Comparison of ENCODE assay signal across 16 mouse cellular contexts in the genomic region with DNA sequence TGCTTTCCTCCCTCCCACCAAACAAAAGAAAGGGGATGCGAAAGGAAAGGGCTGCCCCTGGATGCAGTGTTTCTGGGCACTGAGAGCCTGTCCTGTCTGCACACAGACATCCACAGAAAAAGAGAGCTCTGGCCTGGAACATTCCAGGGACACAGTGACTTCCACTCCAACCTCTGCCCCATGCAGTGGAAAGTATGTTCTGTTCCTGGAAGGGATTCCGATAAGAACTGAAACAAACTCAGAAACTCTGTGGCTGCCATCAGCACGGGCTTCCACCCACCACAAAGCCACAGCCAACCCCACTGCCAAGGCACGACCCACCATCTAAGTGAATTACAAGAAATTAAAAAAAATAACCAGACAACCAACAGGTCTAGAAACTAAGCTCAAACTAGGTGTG. TPM values are rescaled to one million over a fixed set of nuclear protein-coding genes. Genes with fewer than 3 reads are reported as not detected.
A peak's percentile ranks its signal among the peaks of the same experiment; 100 is the strongest.
DNase-seq lines count a peak whose midpoint lies in the region; ATAC-seq and TF ChIP-seq lines count a peak whose summit lies in the region.
"Had no signal": no experiment of that assay in that cellular context is flagged by ENCODE, and none has a peak within 500 bp of the region (broad histone marks: within the 10 kb centered on the region; RNA-seq: fewer than 3 reads in every experiment).

No protein-coding gene starts in this region.

- no peak overlapping the region for H3K4me3 ChIP-seq in CH12.LX (replicated peaks in 1 of 3; ENCODE audit: low read depth in 2 of 3, low read length in 2 of 3, poor library complexity in 1 of 3)
- H3K4me3 ChIP-seq in heart, postnatal 0 days (ENCODE audit: low read depth, low read length), result no peak overlapping the region
- H3K4me3 ChIP-seq: neural tube, embryonic 12.5 days had no signal

- no peak for TF ChIP-seq CTCF in CH12.LX (conservative IDR thresholded peaks at IDR 0.05 in 1 of 2, IDR thresholded peaks at IDR 0.05 in 1 of 2; ENCODE audit: low read depth in 2 of 2, low read length in 2 of 2)
- no peak for TF ChIP-seq CTCF in heart, postnatal 0 days (IDR thresholded peaks at IDR 0.05; ENCODE audit: low read depth)

- in situ Hi-C loops in CH12.LX (cut with MboI; ENCODE audit: low pct_ligation_motif_present, low pct_unique_long_range_greater_than_20kb, low sequenced_read_pairs), result no loop called here

- no peaks in the 10 kb centered on the region for H3K27me3 ChIP-seq in CH12.LX (replicated peaks)
- H3K27me3 ChIP-seq in heart, postnatal 0 days (ENCODE audit: control insufficient read depth, insufficient read depth, low read length), result no peaks in the 10 kb centered on the region
- H3K27me3 ChIP-seq: neural tube, embryonic 12.5 days had no signal

- no peak for TF ChIP-seq RAD21 in CH12.LX (IDR thresholded peaks at IDR 0.05; ENCODE audit: low read depth, low read length)

- peak; percentile 42 for DNase-seq in kidney, postnatal 14 days
- no peak for DNase-seq in kidney, postnatal 4 days
- DNase-seq in CH12.LX (ENCODE audit: extremely low read depth), result no peak
- DNase-seq in heart, postnatal 0 days (ENCODE audit: low spot score), result peak; percentile 63
- DNase-seq in cerebellum, adult 9-11 months, result no peak
- no peak for DNase-seq in layer of hippocampus, postnatal 36 days
- DNase-seq: adrenal gland, postnatal 10 days; cerebellum, adult 18-20 months; left cerebral cortex, postnatal 4 days; lung, postnatal 10 days; right cerebral cortex, postnatal 14 days; thymus, adult 2 months had no signal

- H3K9me3 ChIP-seq in CH12.LX (replicated peaks; ENCODE audit: low read length), result no peaks in the 10 kb centered on the region
- H3K9me3 ChIP-seq in heart, postnatal 0 days (replicated peaks; ENCODE audit: control insufficient read depth, low read length), result no peaks in the 10 kb centered on the region
- H3K9me3 ChIP-seq: neural tube, embryonic 12.5 days had no signal

- dilution Hi-C loops in CH12.LX (cut with MboI; ENCODE audit: extremely low pct_ligation_motif_present, extremely low pct_unique_long_range_greater_than_20kb, low sequenced_read_pairs), result no loop called here

- no peaks in the 10 kb centered on the region for H3K79me2 ChIP-seq in CH12.LX (replicated peaks; ENCODE audit: control insufficient read depth, extremely low read depth, insufficient read depth, poor library complexity, severe bottlenecking)

- no peak overlapping the region; the same call in 1 of the 2 replicates for H3K4me2 ChIP-seq in CH12.LX (ENCODE audit: insufficient read depth, low read depth, poor library complexity, severe bottlenecking)
- H3K4me2 ChIP-seq in heart, postnatal 0 days (ENCODE audit: low read depth, low read length), result no peak overlapping the region
- H3K4me2 ChIP-seq: liver, embryonic 11.5 days; neural tube, embryonic 12.5 days had no signal

- H3K27ac ChIP-seq in CH12.LX (ENCODE audit: insufficient read depth, low read depth), result no peak overlapping the region
- H3K27ac ChIP-seq in heart, postnatal 0 days (ENCODE audit: low read depth), result peak overlapping the region; percentile 79
- H3K27ac ChIP-seq: neural tube, embryonic 12.5 days had no signal

- TF ChIP-seq EP300 in CH12.LX (IDR thresholded peaks at IDR 0.05; ENCODE audit: low read length), result no peak
- TF ChIP-seq EP300 in heart, postnatal 0 days (IDR thresholded peaks at IDR 0.05; ENCODE audit: low read depth), result 0 out of 2 replicates have a peak, but pooled peaks have one; percentile 30

- ATAC-seq in common myeloid progenitor, adult 5-6 weeks (replicated peaks; ENCODE audit: low read depth, poor library complexity, severe bottlenecking), result peak; percentile 73
- ATAC-seq in heart, postnatal 0 days (ENCODE audit: insufficient read depth, low read depth), result peak; percentile 78
- ATAC-seq: forebrain, embryonic 14.5 days had no signal

- WGBS in heart, postnatal 0 days, result 39% methylated on average over 4 of the region's 4 CpGs

- H3K36me3 ChIP-seq in CH12.LX (replicated peaks in 1 of 2; ENCODE audit: control insufficient read depth in 1 of 2, insufficient read depth in 1 of 2, low read length in 1 of 2), result peaks cover 0 to 6% of the 10 kb centered on the region in 2 experiments
- no peaks in the 10 kb centered on the region; the same call in 1 of the 2 replicates for H3K36me3 ChIP-seq in heart, postnatal 0 days (replicated peaks; ENCODE audit: control insufficient read depth, insufficient read depth, low read length)
- H3K36me3 ChIP-seq: neural tube, embryonic 12.5 days had no signal

- H3K4me1 ChIP-seq in CH12.LX (ENCODE audit: control insufficient read depth in 1 of 2, insufficient read depth in 2 of 2), result peaks cover 10 to 20% of the 10 kb centered on the region in 2 experiments; a peak in 3 of 4 replicates
- peaks cover 30% of the 10 kb centered on the region for H3K4me1 ChIP-seq in heart, postnatal 0 days (ENCODE audit: control insufficient read depth, insufficient read depth)

- H3K9ac ChIP-seq in CH12.LX (ENCODE audit: insufficient read depth, low read depth), result no peak overlapping the region
- no peak overlapping the region for H3K9ac ChIP-seq in heart, postnatal 0 days (replicated peaks; ENCODE audit: low read depth, low read length)
- H3K9ac ChIP-seq: neural tube, embryonic 12.5 days had no signal

- TF ChIP-seq POLR2A in CH12.LX (IDR thresholded peaks at IDR 0.05; ENCODE audit: low read depth, low read length), result no peak

TF ChIP-seq in CH12.LX, 34 proteins besides CTCF, POLR2A, EP300 and RAD21:
- TF ChIP-seq MAFK (IDR thresholded peaks at IDR 0.05; ENCODE audit: insufficient replicate concordance, low read length) (no peak), BHLHE40 (IDR thresholded peaks at IDR 0.05; ENCODE audit: low read depth, low read length) (0 out of 2 replicates have a peak, but pooled peaks have one; percentile 13)
TF ChIP-seq in CH12.LX: peak in this region for 1.

RNA-seq across cellular contexts. Expression of a gene that starts 52.7 kb away (rescaled TPM):
- total RNA-seq in CH12.LX (2012; rRNA removed) (1.7 and 3.0 TPM in 2 replicates), CH12.LX (2014; rRNA removed) (0.34 TPM in 2 replicates)
- polyA plus RNA-seq in CH12.LX (2012; ENCODE audit: insufficient read length, low read depth), result 0.90 and 1.0 TPM in 2 replicates
- total RNA-seq in common myeloid progenitor, adult 5-6 weeks (2017), result 5.5 and 7.3 TPM in 2 replicates
- 54.7 and 65.0 TPM in 2 replicates for total RNA-seq in heart, postnatal 0 days (2014; rRNA removed; ENCODE audit: low replicate concordance)
- 1.8 and 5.0 TPM in 2 replicates for polyA plus RNA-seq in heart, postnatal 0 days (2015; fragmentation: Nextera tagmentation; extraction: Ambion mirVana)
- 100 to 1,000 TPM; 104 to 149 TPM for total RNA-seq in layer of hippocampus, postnatal 36 days (2021)

Comparison
In these comparisons a context has a peak if more than half of its experiments do, and no peak if none do; other contexts are left out.
1. DNase-seq: peak in kidney, postnatal 14 days (single experiment) and heart, postnatal 0 days (single experiment); none in kidney, postnatal 4 days (0 of 2), CH12.LX (single experiment), cerebellum, adult 9-11 months (single experiment) and layer of hippocampus, postnatal 36 days (0 of 2).